Mouse (Mus musculus) ES-Bruce4 (cell line): ENCODE measurements around the gene Neo1.

Experiments
- CTCF ChIP-seq: IDR thresholded peaks from one replicate; pipeline ENCODE4 v1.8.1; 2011; ENCODE audit warnings: low read depth, low read length
- POLR2A ChIP-seq: IDR thresholded peaks from one replicate; pipeline ENCODE4 v1.8.1; 2011; ENCODE audit warnings: low read length; ENCODE audit not compliant: insufficient read depth

GRCm38 (mm10) chr9:59059158-59059557, 22.9 kb upstream of the Neo1 start:
- no peak for TF ChIP-seq CTCF
- no peak for TF ChIP-seq POLR2A
